Mouse (Mus musculus): ENCODE measurements around the gene Rbbp8nl.

DNA sequence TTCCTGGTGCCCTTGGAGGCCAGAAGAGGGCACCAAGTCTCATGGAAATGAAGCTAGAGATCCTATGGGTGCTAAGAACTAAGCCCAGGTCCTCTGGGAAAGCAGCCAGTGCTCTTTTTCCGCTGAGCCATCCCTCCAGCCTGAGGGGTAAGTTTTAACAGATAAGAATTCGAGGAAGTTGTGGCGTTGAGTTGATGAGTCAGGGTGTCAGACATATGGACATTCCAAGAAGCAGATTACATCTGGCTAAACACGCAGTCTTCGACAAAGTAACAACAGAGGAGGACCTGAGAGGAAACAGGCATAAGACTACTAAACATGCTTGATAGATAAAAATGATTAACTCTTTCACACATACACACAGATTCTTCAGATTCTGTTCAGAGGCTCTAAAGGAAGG lies 51.1 kb downstream of the Rbbp8nl start:
- TF ChIP-seq POLR2A (IDR thresholded peaks at IDR 0.05; ENCODE audit: control insufficient read depth, extremely low read depth, insufficient read depth, low read length, poor library complexity), result no peak
- TF ChIP-seq CTCF (IDR thresholded peaks at IDR 0.05; ENCODE audit: borderline replicate concordance, control insufficient read depth, extremely low read depth, insufficient read depth, low read length, poor library complexity), result no peak
